Mouse (Mus musculus) embryonic facial prominence, embryonic 14.5 days (tissue): ENCODE measurements at regions not wholly inside any gene's neighbourhood (a gene's known extent, or its start where the extent isn't known, plus 50 kb on each side); places are given as distances from the start of the nearest gene placed in this dataset.
A peak's percentile ranks its signal among the peaks of the same experiment; 100 is the strongest.

ENCODE experiments used
- ATAC-seq: fragments of 200-750 bp; cut with Nextera tagmentation; 2 replicates; pipeline ENCODE4 v1.8.0; 2017; ENCODE audit warnings: low read depth, moderate number of reproducible peaks, moderate TSS enrichment
- DNase-seq: peaks from one replicate; pipeline ENCODE4 v3.0.0-alpha.2; 2015; ENCODE audit warnings: low spot score
- H3K27ac ChIP-seq: fragments of 300-500 bp; sonication (generic); replicated peaks from 2 replicates; pipeline ENCODE4 v1.5.1; 2014; ENCODE audit warnings: low read depth, mild to moderate bottlenecking, low read length, moderate library complexity
- H3K27me3 ChIP-seq: fragments of 300-500 bp; sonication (generic); replicated peaks from 2 replicates; pipeline ENCODE4 v1.6.1; 2014; ENCODE audit warnings: low read length; ENCODE audit not compliant: control insufficient read depth, insufficient read depth
- H3K36me3 ChIP-seq: fragments of 300-500 bp; sonication (generic); 2 replicates; pipeline ENCODE4 v1.6.1; 2014; ENCODE audit warnings: low read length, mixed read lengths; ENCODE audit not compliant: control insufficient read depth, insufficient read depth
- H3K4me1 ChIP-seq: fragments of 300-500 bp; sonication (generic); 2 replicates; pipeline ENCODE4 v1.6.1; 2014; ENCODE audit warnings: antibody characterized with exemption, low read length; ENCODE audit not compliant: control insufficient read depth, insufficient read depth
- H3K4me2 ChIP-seq: fragments of 300-500 bp; sonication (generic); 2 replicates; pipeline ENCODE4 v1.6.1; 2014; ENCODE audit warnings: low read depth, mild to moderate bottlenecking, low read length, moderate library complexity, mixed read lengths
- H3K4me3 ChIP-seq: fragments of 300-500 bp; sonication (generic); 2 replicates; pipeline ENCODE4 v1.5.1; 2014; ENCODE audit warnings: low read depth, mild to moderate bottlenecking, low read length
- H3K9ac ChIP-seq: fragments of 300-500 bp; sonication (generic); 2 replicates; pipeline ENCODE4 v1.6.1; 2014; ENCODE audit warnings: low read depth, mild to moderate bottlenecking, low read length, moderate library complexity, mixed read lengths
- H3K9me3 ChIP-seq: fragments of 300-500 bp; sonication (generic); 2 replicates; pipeline ENCODE4 v1.6.1; 2016; ENCODE audit warnings: low read length; ENCODE audit not compliant: control insufficient read depth
- WGBS: fragments of 180-500 bp; shearing (Covaris S2); extraction: QIAGEN DNeasy Blood & Tissue Kit; methylation state at CpG from one replicate; pipeline ENCODE4 v1.1.7; 2014; 5-methylcytosine and 5-hydroxymethylcytosine counted together

DNA sequence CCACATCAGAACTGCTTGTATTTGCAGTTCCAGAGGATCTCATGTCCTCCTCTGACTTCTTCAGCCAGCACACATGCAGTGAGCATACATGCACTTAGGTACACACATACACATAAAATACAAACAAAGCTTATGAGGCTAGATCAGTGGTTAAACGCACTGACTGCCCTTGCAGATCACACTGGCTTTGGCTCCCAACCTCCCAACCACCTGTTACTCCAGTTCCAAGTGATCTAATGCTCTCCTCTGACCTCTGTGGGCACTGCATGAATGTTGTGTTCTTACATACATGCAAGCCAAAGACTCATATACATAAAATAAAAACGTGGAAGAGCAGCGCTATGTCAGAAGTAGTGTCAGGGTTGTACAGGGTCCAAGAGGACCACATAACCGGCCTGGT is 141.9 kb downstream of the Fam124b start:
- H3K27ac ChIP-seq: no peak overlapping the region
- H3K27me3 ChIP-seq: no peaks in the 10 kb centered on the region
- no peak overlapping the region for H3K4me2 ChIP-seq
- H3K36me3 ChIP-seq: no peaks in the 10 kb centered on the region
- no peak for DNase-seq
- no peak for ATAC-seq
- no peak overlapping the region for H3K4me3 ChIP-seq
- WGBS: 85% methylated on average over 4 of the region's 4 CpGs
- H3K9ac ChIP-seq: no peak overlapping the region
- H3K4me1 ChIP-seq: no peaks in the 10 kb centered on the region
- no peaks in the 10 kb centered on the region for H3K9me3 ChIP-seq

DNA sequence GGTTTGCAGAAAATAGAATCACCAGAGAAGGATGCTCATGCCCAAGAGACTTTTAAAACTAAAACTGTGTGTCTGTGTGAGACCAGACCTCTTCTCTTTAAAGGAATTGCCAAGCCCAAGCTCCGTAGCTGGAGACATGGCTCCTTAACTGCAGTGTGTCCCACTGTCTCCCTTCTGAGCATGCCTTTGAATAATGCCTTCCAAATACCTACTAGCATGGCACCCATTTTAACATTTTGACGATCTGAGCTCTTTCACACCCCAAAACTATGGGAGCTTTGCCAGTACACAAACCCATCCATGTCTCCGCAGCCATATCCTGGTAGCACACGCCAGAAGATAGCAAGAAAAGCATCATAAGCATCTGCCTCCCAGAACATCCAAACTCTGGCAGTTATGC is 143.9 kb downstream of the Fam124b start:
- Histone ChIP-seq H3K27ac (peak overlapping the region; percentile 5), H3K9me3 (no peaks in the 10 kb centered on the region), H3K36me3 (no peaks in the 10 kb centered on the region), H3K4me3 (no peak overlapping the region), H3K9ac (no peak overlapping the region), H3K4me2 (no peak overlapping the region), H3K4me1 (no peaks in the 10 kb centered on the region), H3K27me3 (no peaks in the 10 kb centered on the region)
- WGBS: 85% methylated on average over 4 of the region's 4 CpGs
- DNase-seq (no peak), ATAC-seq (no peak)

DNA sequence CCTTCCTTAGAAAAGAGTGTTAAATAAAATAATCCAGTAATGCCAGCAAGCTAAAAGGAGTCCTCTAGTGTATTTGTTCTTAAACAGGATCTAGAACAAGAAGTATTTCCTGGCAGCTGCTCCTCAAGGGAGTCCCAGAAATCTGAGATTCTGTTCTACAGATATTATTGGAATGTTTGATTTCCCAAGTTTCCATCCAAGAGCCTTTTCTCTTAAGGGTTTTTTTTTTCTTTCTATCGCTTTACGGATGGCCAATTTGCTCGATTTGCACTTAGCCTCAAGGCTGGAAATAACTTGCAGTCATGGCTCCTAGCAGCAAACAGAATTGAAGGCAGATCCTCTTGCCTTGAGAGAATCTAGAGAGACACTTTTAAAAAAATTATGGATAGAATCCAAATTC is 144.3 kb downstream of the Fam124b start:
- Histone ChIP-seq H3K27me3 (no peaks in the 10 kb centered on the region), H3K9me3 (no peaks in the 10 kb centered on the region), H3K9ac (no peak overlapping the region), H3K4me1 (no peaks in the 10 kb centered on the region), H3K4me2 (no peak overlapping the region), H3K36me3 (no peaks in the 10 kb centered on the region), H3K4me3 (no peak overlapping the region), H3K27ac (peak overlapping the region; percentile 5; the same call in 1 of the 2 replicates)
- no peak for ATAC-seq
- WGBS: 46% methylated on average over 3 of the region's 3 CpGs
- peak; percentile 52 for DNase-seq

DNA sequence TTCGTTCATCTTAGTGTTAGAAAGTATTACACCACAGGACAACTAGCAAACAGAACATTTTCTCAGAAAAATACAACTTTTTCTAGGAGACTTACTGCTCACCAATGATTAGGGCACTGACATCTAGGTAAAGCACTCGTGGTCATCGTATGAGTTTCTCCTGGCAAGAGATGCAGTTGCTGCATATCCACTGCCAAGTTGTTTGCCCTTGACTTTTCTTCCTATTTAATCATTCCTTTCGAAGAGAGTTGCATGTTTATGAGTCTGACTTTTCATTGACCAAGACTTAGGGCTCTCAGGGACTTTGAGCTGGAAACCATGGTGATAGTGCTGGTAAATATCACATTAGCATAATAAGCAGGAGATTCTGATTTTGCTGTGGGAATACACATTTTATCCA is 149.1 kb downstream of the Fam124b start:
- Histone ChIP-seq H3K4me2 (no peak overlapping the region), H3K4me3 (no peak overlapping the region), H3K9me3 (no peaks in the 10 kb centered on the region), H3K9ac (no peak overlapping the region), H3K36me3 (no peaks in the 10 kb centered on the region), H3K27me3 (no peaks in the 10 kb centered on the region), H3K27ac (no peak overlapping the region), H3K4me1 (no peaks in the 10 kb centered on the region)
- WGBS: 78% methylated on average over 4 of the region's 4 CpGs
- peak; percentile 20 for DNase-seq
- ATAC-seq: no peak

DNA sequence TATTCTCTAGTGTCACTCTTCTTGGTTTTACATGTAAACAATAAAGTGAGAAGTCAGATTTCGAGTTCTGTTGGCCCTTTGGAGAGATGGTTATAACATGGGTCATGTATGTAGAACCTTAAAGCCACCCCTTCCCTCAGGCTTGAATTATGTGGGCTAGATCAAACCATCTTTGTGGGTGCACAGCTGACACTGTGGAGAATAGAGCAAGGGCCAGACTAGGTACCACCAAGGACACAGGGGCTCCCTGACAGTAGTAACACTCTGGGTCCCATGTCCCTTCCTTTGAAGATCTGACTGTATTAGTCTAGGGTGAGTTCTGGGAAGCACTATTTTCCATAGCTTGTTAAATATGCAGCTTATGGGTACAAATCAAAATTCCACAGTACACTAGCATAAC is 156.2 kb downstream of the Fam124b start:
- H3K9me3 ChIP-seq: no peaks in the 10 kb centered on the region
- no peak overlapping the region for H3K4me2 ChIP-seq
- H3K36me3 ChIP-seq: no peaks in the 10 kb centered on the region
- 38% methylated on average over 1 of the region's 1 CpGs for WGBS
- DNase-seq (no peak), ATAC-seq (no peak)
- H3K27me3 ChIP-seq: no peaks in the 10 kb centered on the region
- no peak overlapping the region for H3K9ac ChIP-seq
- peak overlapping the region; percentile 83 for H3K27ac ChIP-seq
- H3K4me3 ChIP-seq: no peak overlapping the region
- peaks cover 18% of the 10 kb centered on the region for H3K4me1 ChIP-seq

DNA sequence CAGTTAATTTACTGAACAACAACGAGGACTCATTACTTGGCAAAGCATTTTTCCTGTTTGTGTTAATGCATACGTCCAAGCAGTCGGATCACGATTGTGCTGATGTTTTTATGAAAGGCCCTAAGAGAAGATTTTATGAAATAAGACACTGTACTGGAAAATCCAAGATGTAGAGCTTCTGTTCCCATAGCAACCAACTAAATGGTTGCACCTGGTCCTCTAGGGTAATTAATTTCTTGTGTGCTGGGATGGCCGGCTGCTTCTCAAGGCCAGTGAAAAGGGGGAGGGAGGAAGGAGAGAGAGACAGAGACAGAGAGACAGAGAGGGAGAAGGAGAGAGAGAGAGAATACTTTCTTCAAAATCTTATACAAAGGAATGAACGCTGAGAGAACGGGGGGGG is 156.6 kb downstream of the Fam124b start:
- Histone ChIP-seq H3K27ac (peak overlapping the region; percentile 83), H3K9me3 (no peaks in the 10 kb centered on the region), H3K36me3 (no peaks in the 10 kb centered on the region), H3K4me2 (no peak overlapping the region), H3K9ac (no peak overlapping the region), H3K4me3 (no peak overlapping the region), H3K27me3 (no peaks in the 10 kb centered on the region), H3K4me1 (peaks cover 21% of the 10 kb centered on the region)
- 27% methylated on average over 7 of the region's 7 CpGs for WGBS
- ATAC-seq: peak; percentile 90
- peak; percentile 90 for DNase-seq

DNA sequence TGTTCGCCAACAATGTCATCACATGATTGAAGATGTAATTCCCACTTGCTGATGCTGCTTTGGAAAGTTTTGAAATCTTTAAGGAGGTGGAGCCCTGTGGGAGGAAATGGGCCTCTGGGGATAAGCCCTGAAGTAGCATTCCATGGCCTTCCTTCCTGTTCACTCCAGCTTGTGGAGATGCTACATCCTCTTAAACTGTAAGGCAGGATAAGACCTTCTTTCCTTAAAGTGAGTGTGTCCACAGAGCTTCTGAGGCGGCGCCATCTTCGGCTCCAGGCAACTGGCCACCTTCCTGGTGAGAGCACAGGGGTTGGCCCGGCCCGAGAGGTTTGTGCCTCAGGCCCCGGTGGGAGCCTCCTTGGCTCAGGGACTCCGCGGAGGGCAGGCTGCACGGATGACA is 173.1 kb downstream of the Fam124b start:
- 91% methylated on average over 10 of the region's 10 CpGs for WGBS
- H3K9me3 ChIP-seq: no peaks in the 10 kb centered on the region
- DNase-seq: no peak

DNA sequence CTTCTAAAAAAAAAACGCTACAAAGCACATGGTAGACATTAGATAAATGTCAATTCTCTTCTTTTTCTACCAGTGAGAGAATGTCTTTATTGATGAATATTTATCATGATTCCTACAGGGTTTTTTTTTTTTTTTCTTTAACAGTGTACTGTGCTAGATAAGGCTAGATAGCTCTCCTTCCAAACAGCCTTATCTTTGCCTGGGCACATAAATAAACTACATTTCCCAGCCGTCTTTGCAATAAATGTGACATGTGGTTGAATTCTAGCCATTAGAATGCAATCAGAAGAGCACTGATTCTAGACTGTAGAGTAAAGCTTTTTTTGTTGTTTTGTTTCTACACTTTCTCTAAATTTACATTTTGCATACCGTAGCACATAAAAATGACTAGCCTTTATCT is 177.9 kb downstream of the Fam124b start:
- Histone ChIP-seq H3K4me1 (0 out of 2 replicates have a peak, but pooled peaks cover 7% of the 10 kb centered on the region), H3K36me3 (no peaks in the 10 kb centered on the region), H3K9ac (no peak overlapping the region), H3K9me3 (no peaks in the 10 kb centered on the region), H3K27me3 (no peaks in the 10 kb centered on the region), H3K4me3 (no peak overlapping the region), H3K27ac (no peak overlapping the region), H3K4me2 (no peak overlapping the region)
- DNase-seq: no peak
- ATAC-seq: no peak
- 76% methylated on average over 3 of the region's 3 CpGs for WGBS

More for the DNA sequence above, 173.1 kb downstream of the Fam124b start:
- ATAC-seq: no peak
- Histone ChIP-seq H3K27me3 (no peaks in the 10 kb centered on the region), H3K4me1 (no peaks in the 10 kb centered on the region), H3K9ac (no peak overlapping the region), H3K36me3 (no peaks in the 10 kb centered on the region), H3K27ac (no peak overlapping the region), H3K4me2 (no peak overlapping the region), H3K4me3 (no peak overlapping the region)

DNA sequence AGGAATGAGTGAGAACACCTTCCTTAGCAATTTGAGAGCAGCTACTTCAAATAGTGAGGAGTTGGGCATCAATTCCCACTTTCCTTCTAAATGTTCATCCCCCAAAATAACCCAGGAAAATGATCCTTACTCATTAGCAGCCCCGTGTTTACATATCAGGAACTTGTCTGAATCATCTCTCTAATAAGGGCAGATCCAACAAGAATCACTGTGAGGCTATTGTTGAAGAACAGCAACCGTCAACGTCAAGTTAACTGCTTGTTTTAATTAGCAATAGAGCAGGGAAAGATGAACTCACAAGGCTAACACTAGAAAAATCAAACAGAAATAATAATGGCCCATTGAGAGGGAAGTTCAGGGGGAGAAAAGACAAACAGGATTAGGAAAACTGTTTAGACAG is 178.4 kb downstream of the Fam124b start:
- DNase-seq (no peak), ATAC-seq (no peak)
- H3K4me3 ChIP-seq: no peak overlapping the region
- WGBS: 29% methylated on average over 3 of the region's 3 CpGs
- H3K27me3 ChIP-seq: no peaks in the 10 kb centered on the region
- no peak overlapping the region for H3K4me2 ChIP-seq
- H3K27ac ChIP-seq: no peak overlapping the region
- H3K36me3 ChIP-seq: no peaks in the 10 kb centered on the region
- H3K9ac ChIP-seq: no peak overlapping the region
- 0 out of 2 replicates have a peak, but pooled peaks cover 7% of the 10 kb centered on the region for H3K4me1 ChIP-seq
- H3K9me3 ChIP-seq: no peaks in the 10 kb centered on the region
